Mouse (Mus musculus) spleen, postnatal 14 days (tissue): ENCODE results near the gene Antxrl.
A peak's percentile ranks its signal among the peaks of the same experiment; 100 is the strongest.

Experiments
- DNase-seq, 2 experiments: peaks; one replicate each; pipeline ENCODE4 v3.0.0; 2021 to 2022; ENCODE audit warnings: low spot score in 2 of 2

Antxrl gene

DNA sequence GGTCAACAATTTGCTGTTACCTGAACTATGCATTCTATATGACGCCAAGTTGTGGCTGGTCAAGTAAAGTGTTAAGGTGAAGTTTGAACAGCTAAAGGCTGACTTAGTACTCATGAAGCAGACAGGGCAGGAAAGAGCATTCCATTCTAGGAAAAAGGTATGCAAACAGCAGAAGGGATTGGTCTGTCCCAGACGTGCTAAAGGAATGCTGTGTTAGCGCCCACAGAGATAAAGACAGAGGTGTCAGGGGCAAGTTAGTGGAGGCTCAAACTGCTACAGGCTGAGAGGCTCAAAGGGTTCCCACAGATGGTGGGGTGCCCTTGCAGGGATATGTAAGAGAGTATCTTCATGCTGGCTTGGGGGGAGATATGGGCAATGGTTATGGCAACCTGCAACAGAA lies 51.3 kb downstream of the Antxrl start:
- no peak for DNase-seq

- no peak for DNase-seq
These were observed 52.4 kb downstream of the Antxrl start for GRCm38 (mm10) chr14:34104892-34105291.

- peak in 1 of 2 experiments; percentile 9 for DNase-seq
These were observed 54.0 kb downstream of the Antxrl start for GRCm38 (mm10) chr14:34106389-34107062.

- no peak for DNase-seq
These were observed 55.1 kb downstream of the Antxrl start for GRCm38 (mm10) chr14:34107594-34107993.

DNA sequence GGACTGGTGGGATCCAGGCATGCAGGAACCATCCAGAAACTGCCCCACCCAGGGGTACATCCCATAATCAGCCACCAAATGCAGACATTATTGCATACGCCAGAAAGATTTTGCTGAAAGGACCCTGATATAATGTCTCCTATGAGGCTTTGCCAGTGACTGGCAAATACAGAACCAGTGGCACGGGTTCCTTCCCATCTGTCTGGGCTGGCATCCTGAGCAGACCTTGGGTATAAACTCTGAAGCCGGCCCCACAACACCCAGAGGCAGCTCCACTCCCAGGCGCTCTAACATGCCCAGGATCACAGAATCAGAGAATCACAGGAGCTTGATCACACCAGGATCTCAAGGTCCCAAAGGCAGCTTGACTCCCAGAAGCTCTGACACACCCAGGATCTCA lies 61.8 kb downstream of the Antxrl start:
- no peak for DNase-seq

GRCm38 (mm10) chr14:34119046-34119723 lies 66.7 kb downstream of the Antxrl start:
- no peak for DNase-seq

- no peak for DNase-seq
These were observed 67.8 kb downstream of the Antxrl start for GRCm38 (mm10) chr14:34120016-34120910.

GRCm38 (mm10) chr14:34120923-34121351 lies 68.4 kb downstream of the Antxrl start:
- DNase-seq, result no peak

DNA sequence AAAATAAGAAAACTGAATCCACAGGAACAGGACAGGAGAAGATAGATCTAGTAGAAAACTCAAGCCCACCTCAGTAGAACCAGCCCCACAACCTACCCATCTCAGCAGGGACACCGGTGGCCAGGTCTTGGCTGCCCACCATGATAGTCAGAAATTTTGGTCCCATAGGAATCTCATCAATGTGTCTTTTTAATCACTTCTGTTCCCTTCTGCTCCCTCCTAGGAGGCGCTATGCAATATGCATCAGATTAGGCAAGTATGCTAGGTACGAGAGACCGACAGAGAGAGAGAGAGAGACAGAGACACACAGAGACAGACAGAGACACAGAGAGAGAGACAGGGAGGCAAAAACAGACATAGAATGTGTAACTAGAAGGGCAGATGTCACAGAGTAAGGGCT lies 69.2 kb downstream of the Antxrl start:
- DNase-seq, result no peak
